Mouse (Mus musculus) C2C12 (cell line): ENCODE data around the gene Phactr2.

Source experiments
- CEBPB ChIP-seq: IDR thresholded peaks from one replicate; pipeline ENCODE4 v1.6.1; 2011; ENCODE audit warnings: low read depth, mild to moderate bottlenecking, control low read depth, moderate library complexity
- CTCF ChIP-seq: IDR thresholded peaks from one replicate; pipeline ENCODE4 v1.5.1; 2011; ENCODE audit not compliant: control insufficient read depth, insufficient read depth, insufficient read length
- FOSL1 ChIP-seq: IDR thresholded peaks from one replicate; pipeline ENCODE4 v1.8.0; 2011; ENCODE audit warnings: mild to moderate bottlenecking, low read length; ENCODE audit not compliant: poor library complexity, insufficient read depth, severe bottlenecking
- MAX ChIP-seq: IDR thresholded peaks from one replicate; pipeline ENCODE4 v1.6.1; 2011; ENCODE audit warnings: mild to moderate bottlenecking, control low read depth
- MYOD1 ChIP-seq: IDR thresholded peaks from one replicate; pipeline ENCODE4 v1.6.1; 2011; ENCODE audit warnings: low read depth; ENCODE audit not compliant: control insufficient read depth, insufficient read length

- TF ChIP-seq MYOD1, result no peak
- TF ChIP-seq CTCF, result no peak
- TF ChIP-seq CEBPB, result no peak
- TF ChIP-seq FOSL1, result no peak
- no peak for TF ChIP-seq MAX
These were observed 5.1 kb upstream of the Phactr2 start for GRCm38 (mm10) chr10:13479341-13479740.
